Mouse (Mus musculus) kidney, postnatal 0 days (tissue): ENCODE results near the gene Tmc3. TPM values are rescaled to one million over a fixed set of nuclear protein-coding genes. Genes with fewer than 3 reads are reported as not detected.

Source experiments
- ATAC-seq: fragments of 200-750 bp; cut with Nextera tagmentation; replicated peaks from 2 replicates; pipeline ENCODE4 v1.8.0; 2017; ENCODE audit warnings: low read depth, moderate number of reproducible peaks, moderate TSS enrichment, moderate library complexity; ENCODE audit not compliant: low FRiP score
- DNase-seq: peaks from one replicate; pipeline ENCODE4 v3.0.0-alpha.2; 2016; ENCODE audit warnings: low spot score
- H3K27ac ChIP-seq: fragments of 300-500 bp; sonication (generic); 2 replicates; pipeline ENCODE4 v1.5.1; 2014; ENCODE audit warnings: mild to moderate bottlenecking
- H3K27me3 ChIP-seq: fragments of 300-500 bp; sonication (generic); 2 replicates; pipeline ENCODE4 v1.6.1; 2014; ENCODE audit warnings: low read length, mixed read lengths; ENCODE audit not compliant: insufficient read depth
- H3K36me3 ChIP-seq: fragments of 300-500 bp; sonication (generic); 2 replicates; pipeline ENCODE4 v1.6.1; 2014; ENCODE audit warnings: low read length, mixed read lengths; ENCODE audit not compliant: insufficient read depth
- H3K4me1 ChIP-seq: fragments of 300-500 bp; sonication (generic); replicated peaks from 2 replicates; pipeline ENCODE4 v1.6.1; 2014; ENCODE audit warnings: antibody characterized with exemption, low read length, mixed read lengths; ENCODE audit not compliant: insufficient read depth
- H3K4me2 ChIP-seq: fragments of 300-500 bp; sonication (generic); 2 replicates; pipeline ENCODE4 v1.6.1; 2014; ENCODE audit warnings: mild to moderate bottlenecking, low read length, moderate library complexity, mixed read lengths
- H3K4me3 ChIP-seq: fragments of 300-500 bp; sonication (generic); replicated peaks from 2 replicates; pipeline ENCODE4 v1.5.1; 2014; ENCODE audit warnings: low read depth, low read length
- H3K9ac ChIP-seq: fragments of 300-500 bp; sonication (generic); 2 replicates; pipeline ENCODE4 v1.6.1; 2014; ENCODE audit warnings: low read depth, low read length
- H3K9me3 ChIP-seq: fragments of 300-500 bp; sonication (generic); replicated peaks from 2 replicates; pipeline ENCODE4 v1.6.1; 2016; ENCODE audit warnings: low read length, inconsistent platforms, mixed read lengths
- CTCF ChIP-seq: IDR thresholded peaks from 2 replicates; pipeline ENCODE4 v1.5.1; 2016; ENCODE audit warnings: antibody characterized with exemption, low read depth, mild to moderate bottlenecking, moderate library complexity
- WGBS: fragments of 180-500 bp; shearing (Covaris S2); extraction: QIAGEN DNeasy Blood & Tissue Kit; methylation state at CpG from one replicate; pipeline ENCODE4 v1.1.7; 2014; 5-methylcytosine and 5-hydroxymethylcytosine counted together
- polyA plus RNA-seq: library from polyadenylated mRNA; unstranded; fragments of >200 nt; fragmentation: Nextera tagmentation; extraction: Ambion mirVana; gene quantifications from 2 replicates; pipeline ENCODE4 v1.2.1, GENCODE M21; 2015

The Tmc3 gene
- polyA plus RNA-seq, 1 experiment from 2014 or later = 1.9 TPM

- DNase-seq = no peak
- Histone ChIP-seq H3K36me3 (no peaks in the 10 kb centered on the region), H3K27ac (no peak overlapping the region), H3K4me2 (no peak overlapping the region), H3K27me3 (no peaks in the 10 kb centered on the region), H3K9ac (no peak overlapping the region), H3K4me1 (0 out of 2 replicates have a peak, but pooled peaks cover 3% of the 10 kb centered on the region), H3K9me3 (no peaks in the 10 kb centered on the region), H3K4me3 (no peak overlapping the region)
- no peak for TF ChIP-seq CTCF
- ATAC-seq = no peak
- WGBS = 48% methylated on average over 2 of the region's 2 CpGs
Observed at GRCm38 (mm10) chr7:83556488-83556887, 28.2 kb upstream of the Tmc3 start.

GRCm38 (mm10) chr7:83558741-83559280 lies 25.9 kb upstream of the Tmc3 start:
- 0 out of 2 replicates have a peak, but pooled peaks have one; percentile 43 for ATAC-seq
- H3K4me3 ChIP-seq = no peak overlapping the region

GRCm38 (mm10) chr7:83559495-83559894 lies 25.2 kb upstream of the Tmc3 start:
- no peaks in the 10 kb centered on the region for H3K9me3 ChIP-seq
- WGBS = 76% methylated on average over 3 of the region's 3 CpGs
- H3K4me3 ChIP-seq = no peak overlapping the region
- no peak for DNase-seq
- no peaks in the 10 kb centered on the region for H3K27me3 ChIP-seq
- H3K9ac ChIP-seq = no peak overlapping the region
- no peak overlapping the region for H3K4me2 ChIP-seq
- H3K27ac ChIP-seq = no peak overlapping the region
- no peak for ATAC-seq
- H3K4me1 ChIP-seq = 0 out of 2 replicates have a peak, but pooled peaks cover 6% of the 10 kb centered on the region
- TF ChIP-seq CTCF = no peak
- H3K36me3 ChIP-seq = no peaks in the 10 kb centered on the region

More at GRCm38 (mm10) chr7:83558741-83559280, 25.9 kb upstream of the Tmc3 start:
- 0 out of 2 replicates have a peak, but pooled peaks cover 3% of the 10 kb centered on the region for H3K4me1 ChIP-seq
- no peak overlapping the region for H3K27ac ChIP-seq
- 44% methylated on average over 5 of the region's 5 CpGs for WGBS
- H3K27me3 ChIP-seq = no peaks in the 10 kb centered on the region
- no peak overlapping the region for H3K4me2 ChIP-seq
- peak; percentile 50 for DNase-seq
- no peak for TF ChIP-seq CTCF
- H3K9me3 ChIP-seq = no peaks in the 10 kb centered on the region
- no peaks in the 10 kb centered on the region for H3K36me3 ChIP-seq
- H3K9ac ChIP-seq = no peak overlapping the region

GRCm38 (mm10) chr7:83561849-83562248 lies 22.9 kb upstream of the Tmc3 start:
- TF ChIP-seq CTCF = no peak
- no peaks in the 10 kb centered on the region for H3K27me3 ChIP-seq
- no peak overlapping the region for H3K9ac ChIP-seq
- no peaks in the 10 kb centered on the region for H3K36me3 ChIP-seq
- no peak overlapping the region for H3K4me3 ChIP-seq
- 58% methylated on average over 3 of the region's 3 CpGs for whole genome bisulfite sequencing
- H3K4me1 ChIP-seq = peaks cover 7% of the 10 kb centered on the region
- DNase-seq (no peak), ATAC-seq (no peak)
- no peak overlapping the region for H3K27ac ChIP-seq
- H3K4me2 ChIP-seq = no peak overlapping the region
- no peaks in the 10 kb centered on the region for H3K9me3 ChIP-seq

GRCm38 (mm10) chr7:83564635-83565291 lies 20.0 kb upstream of the Tmc3 start:
- no peaks in the 10 kb centered on the region for H3K9me3 ChIP-seq
- H3K27me3 ChIP-seq = no peaks in the 10 kb centered on the region
- no peak overlapping the region for H3K4me3 ChIP-seq
- H3K4me2 ChIP-seq = no peak overlapping the region
- no peak overlapping the region for H3K9ac ChIP-seq
- no peak for TF ChIP-seq CTCF
- 20% methylated on average over 12 of the region's 12 CpGs for WGBS
- peaks cover 7% of the 10 kb centered on the region for H3K4me1 ChIP-seq
- H3K27ac ChIP-seq = peak overlapping the region; percentile 76
- DNase-seq (peak; percentile 83), ATAC-seq (peak; percentile 68)
- no peaks in the 10 kb centered on the region for H3K36me3 ChIP-seq

GRCm38 (mm10) chr7:83565976-83566375 lies 18.8 kb upstream of the Tmc3 start:
- H3K36me3 ChIP-seq = no peaks in the 10 kb centered on the region
- H3K27ac ChIP-seq = peak overlapping the region; percentile 58
- no peak overlapping the region for H3K4me3 ChIP-seq
- 32% methylated on average over 7 of the region's 7 CpGs for WGBS
- peaks cover 9% of the 10 kb centered on the region for H3K4me1 ChIP-seq
- ATAC-seq = peak; percentile 38; the same call in 1 of the 2 replicates
- TF ChIP-seq CTCF = no peak
- no peak overlapping the region for H3K9ac ChIP-seq
- H3K27me3 ChIP-seq = no peaks in the 10 kb centered on the region
- no peak overlapping the region for H3K4me2 ChIP-seq
- H3K9me3 ChIP-seq = no peaks in the 10 kb centered on the region
- DNase-seq = peak; percentile 88
